Mouse (Mus musculus) embryonic facial prominence, embryonic 15.5 days (tissue): Measurements from ENCODE around the gene Tmsb4x. TPM values are rescaled to one million over a fixed set of nuclear protein-coding genes. Genes with fewer than 3 reads are reported as not detected.

Experiments used
- ATAC-seq: fragments of 200-750 bp; cut with Nextera tagmentation; 2 replicates; pipeline ENCODE4 v1.8.0; 2017; ENCODE audit warnings: low read depth, moderate TSS enrichment; ENCODE audit not compliant: insufficient number of reproducible peaks, low FRiP score, low TSS enrichment
- H3K27ac ChIP-seq: fragments of 300-500 bp; sonication (generic); replicated peaks from 2 replicates; pipeline ENCODE4 v1.5.1; 2015; ENCODE audit warnings: mild to moderate bottlenecking, inconsistent platforms
- H3K27me3 ChIP-seq: fragments of 300-500 bp; sonication (generic); 2 replicates; pipeline ENCODE4 v1.6.1; 2015; ENCODE audit warnings: inconsistent platforms
- H3K36me3 ChIP-seq: fragments of 300-500 bp; sonication (generic); 2 replicates; pipeline ENCODE4 v1.6.1; 2015; ENCODE audit warnings: mild to moderate bottlenecking, inconsistent platforms
- H3K4me1 ChIP-seq: fragments of 300-500 bp; sonication (generic); 2 replicates; pipeline ENCODE4 v1.6.1; 2015; ENCODE audit warnings: inconsistent platforms
- H3K4me2 ChIP-seq: fragments of 300-500 bp; sonication (generic); replicated peaks from 2 replicates; pipeline ENCODE4 v1.6.1; 2015; ENCODE audit warnings: mild to moderate bottlenecking, inconsistent platforms
- H3K4me3 ChIP-seq: fragments of 300-500 bp; sonication (generic); replicated peaks from 2 replicates; pipeline ENCODE4 v1.5.1; 2015; ENCODE audit warnings: mild to moderate bottlenecking, inconsistent platforms
- H3K9ac ChIP-seq: fragments of 300-500 bp; sonication (generic); 2 replicates; pipeline ENCODE4 v1.6.1; 2015; ENCODE audit warnings: inconsistent platforms
- H3K9me3 ChIP-seq: fragments of 300-500 bp; sonication (generic); replicated peaks from 2 replicates; pipeline ENCODE4 v1.6.1; 2016; ENCODE audit warnings: inconsistent platforms
- WGBS: fragments of 180-500 bp; shearing (Covaris S2); methylation state at CpG from one replicate; pipeline ENCODE4 v1.1.7; 2015; 5-methylcytosine and 5-hydroxymethylcytosine counted together
- polyA plus RNA-seq: library from polyadenylated mRNA; unstranded; fragments of >200 nt; fragmentation: Nextera tagmentation; extraction: Ambion mirVana; gene quantifications from 2 replicates; pipeline ENCODE4 v1.2.1, GENCODE M21; 2015

The Tmsb4x gene
- 2,315 and 2,583 TPM in 2 replicates for polyA plus RNA-seq

GRCm38 (mm10) chrX:167208978-167209754 is at the start of gene Tmsb4x:
Gene Tmsb4x (minus strand): TSS chrX:167209315.
- H3K27ac ChIP-seq = peak within 1 kb of the TSS; percentile 87
- H3K9ac ChIP-seq = peak within 1 kb of the TSS; percentile 57
- no peaks in the 10 kb centered on the region for H3K4me1 ChIP-seq
- peak; percentile 86 for ATAC-seq
- peaks cover 17% of the 10 kb centered on the region for H3K27me3 ChIP-seq
- H3K9me3 ChIP-seq = no peaks in the 10 kb centered on the region
- peak within 1 kb of the TSS; percentile 46 for H3K4me2 ChIP-seq
- H3K36me3 ChIP-seq = no peaks in the 10 kb centered on the region
- H3K4me3 ChIP-seq = peak within 1 kb of the TSS; percentile 56
- 12% methylated on average over 38 of the region's 39 CpGs for WGBS

GRCm38 (mm10) chrX:167241736-167242135 is 32.6 kb upstream of the Tmsb4x start:
- Histone ChIP-seq H3K4me2 (no peak overlapping the region), H3K4me1 (no peaks in the 10 kb centered on the region), H3K36me3 (no peaks in the 10 kb centered on the region), H3K9ac (no peak overlapping the region), H3K27me3 (peaks cover 4% of the 10 kb centered on the region; the same call in 1 of the 2 replicates), H3K27ac (no peak overlapping the region), H3K4me3 (no peak overlapping the region), H3K9me3 (no peaks in the 10 kb centered on the region)
- 89% methylated on average over 3 of the region's 3 CpGs for WGBS
- no peak for ATAC-seq

- peak; percentile 75 for ATAC-seq
- H3K9ac ChIP-seq = no peak overlapping the region
- H3K27me3 ChIP-seq = peaks cover 5% of the 10 kb centered on the region; the same call in 1 of the 2 replicates
- no peak overlapping the region for H3K4me3 ChIP-seq
- no peaks in the 10 kb centered on the region for H3K36me3 ChIP-seq
- no peaks in the 10 kb centered on the region for H3K4me1 ChIP-seq
- no peaks in the 10 kb centered on the region for H3K9me3 ChIP-seq
- no peak overlapping the region for H3K4me2 ChIP-seq
- WGBS = 40% methylated on average over 9 of the region's 9 CpGs
- no peak overlapping the region for H3K27ac ChIP-seq
Observed at GRCm38 (mm10) chrX:167239293-167239921, 30.3 kb upstream of the Tmsb4x start.

GRCm38 (mm10) chrX:167233104-167233687 is 24.1 kb upstream of the Tmsb4x start:
- ATAC-seq = peak; percentile 84
- Histone ChIP-seq H3K4me2 (no peak overlapping the region), H3K4me3 (no peak overlapping the region), H3K4me1 (no peaks in the 10 kb centered on the region), H3K9me3 (no peaks in the 10 kb centered on the region), H3K27me3 (0 out of 2 replicates have a peak, but pooled peaks cover 5% of the 10 kb centered on the region), H3K9ac (no peak overlapping the region), H3K36me3 (no peaks in the 10 kb centered on the region), H3K27ac (peak overlapping the region; percentile 39; the same call in 1 of the 2 replicates)
- WGBS = 28% methylated on average over 9 of the region's 9 CpGs

GRCm38 (mm10) chrX:167231150-167231549 is 22.0 kb upstream of the Tmsb4x start:
- ATAC-seq = no peak
- Histone ChIP-seq H3K4me3 (no peak overlapping the region), H3K27me3 (0 out of 2 replicates have a peak, but pooled peaks cover 5% of the 10 kb centered on the region), H3K9me3 (no peaks in the 10 kb centered on the region), H3K36me3 (no peaks in the 10 kb centered on the region), H3K27ac (no peak overlapping the region; the same call in 1 of the 2 replicates), H3K9ac (no peak overlapping the region), H3K4me1 (no peaks in the 10 kb centered on the region), H3K4me2 (no peak overlapping the region)
- 46% methylated on average over 8 of the region's 8 CpGs for WGBS

GRCm38 (mm10) chrX:167229819-167230218 is 20.7 kb upstream of the Tmsb4x start:
- Histone ChIP-seq H3K4me1 (no peaks in the 10 kb centered on the region), H3K9ac (no peak overlapping the region), H3K4me3 (no peak overlapping the region), H3K27ac (no peak overlapping the region), H3K4me2 (no peak overlapping the region), H3K9me3 (no peaks in the 10 kb centered on the region), H3K27me3 (0 out of 2 replicates have a peak, but pooled peaks cover 5% of the 10 kb centered on the region), H3K36me3 (no peaks in the 10 kb centered on the region)
- no peak for ATAC-seq
- WGBS = 35% methylated on average over 1 of the region's 1 CpGs

- H3K27me3 ChIP-seq = 0 out of 2 replicates have a peak, but pooled peaks cover 1% of the 10 kb centered on the region
- H3K4me3 ChIP-seq = no peak overlapping the region
- 39% methylated on average over 6 of the region's 6 CpGs for WGBS
- H3K9me3 ChIP-seq = no peaks in the 10 kb centered on the region
- H3K36me3 ChIP-seq = no peaks in the 10 kb centered on the region
- H3K4me1 ChIP-seq = no peaks in the 10 kb centered on the region
- no peak overlapping the region for H3K4me2 ChIP-seq
- H3K9ac ChIP-seq = no peak overlapping the region
- H3K27ac ChIP-seq = no peak overlapping the region
- no peak for ATAC-seq
Observed at GRCm38 (mm10) chrX:167229206-167229605, 20.1 kb upstream of the Tmsb4x start.

GRCm38 (mm10) chrX:167227756-167228155 is 18.6 kb upstream of the Tmsb4x start:
- 90% methylated on average over 6 of the region's 6 CpGs for WGBS
- H3K36me3 ChIP-seq = no peaks in the 10 kb centered on the region
- H3K4me1 ChIP-seq = no peaks in the 10 kb centered on the region
- no peaks in the 10 kb centered on the region for H3K27me3 ChIP-seq
- H3K9ac ChIP-seq = no peak overlapping the region
- no peak overlapping the region for H3K4me2 ChIP-seq
- ATAC-seq = no peak
- no peaks in the 10 kb centered on the region for H3K9me3 ChIP-seq
- H3K4me3 ChIP-seq = no peak overlapping the region
- no peak overlapping the region for H3K27ac ChIP-seq

- no peak overlapping the region for H3K9ac ChIP-seq
- no peak overlapping the region for H3K4me2 ChIP-seq
- no peaks in the 10 kb centered on the region for H3K27me3 ChIP-seq
- H3K27ac ChIP-seq = no peak overlapping the region
- no peaks in the 10 kb centered on the region for H3K4me1 ChIP-seq
- no peak overlapping the region for H3K4me3 ChIP-seq
- 76% methylated on average over 7 of the region's 7 CpGs for WGBS
- no peak for ATAC-seq
- no peaks in the 10 kb centered on the region for H3K9me3 ChIP-seq
- no peaks in the 10 kb centered on the region for H3K36me3 ChIP-seq
Observed at GRCm38 (mm10) chrX:167227138-167227537, 18.0 kb upstream of the Tmsb4x start.

- Histone ChIP-seq H3K27ac (no peak overlapping the region), H3K4me1 (no peaks in the 10 kb centered on the region), H3K27me3 (no peaks in the 10 kb centered on the region), H3K36me3 (no peaks in the 10 kb centered on the region), H3K9ac (no peak overlapping the region), H3K4me3 (no peak overlapping the region), H3K4me2 (no peak overlapping the region), H3K9me3 (no peaks in the 10 kb centered on the region)
- WGBS = 90% methylated on average over 5 of the region's 5 CpGs
- ATAC-seq = no peak
Observed at GRCm38 (mm10) chrX:167226570-167226969, 17.5 kb upstream of the Tmsb4x start.

GRCm38 (mm10) chrX:167212707-167213106 is 3.6 kb upstream of the Tmsb4x start:
- H3K27ac ChIP-seq = 0 out of 2 replicates have a peak overlapping the region, but pooled peaks have one; percentile 22
- H3K4me3 ChIP-seq = no peak overlapping the region
- H3K9ac ChIP-seq = no peak overlapping the region
- WGBS = 21% methylated on average over 8 of the region's 8 CpGs
- no peaks in the 10 kb centered on the region for H3K9me3 ChIP-seq
- H3K4me1 ChIP-seq = no peaks in the 10 kb centered on the region
- peaks cover 17% of the 10 kb centered on the region for H3K27me3 ChIP-seq
- ATAC-seq = peak; percentile 29; the same call in 1 of the 2 replicates
- no peaks in the 10 kb centered on the region for H3K36me3 ChIP-seq
- H3K4me2 ChIP-seq = peak overlapping the region; percentile 15; the same call in 1 of the 2 replicates
